Mouse (Mus musculus) kidney, adult 11 months (tissue): ENCODE data around the gene Gm14744.
"Not testable (repeated sequence)": the region's sequence is repeated elsewhere in the genome, so short reads cannot be mapped to it uniquely, and the experiment has no call there.

Experiments
- DNase-seq: peaks from one replicate; pipeline ENCODE4 v3.0.0; 2022

The Gm14744 gene

GRCm38 (mm10) chrX:77864458-77864857, at the start of gene Gm14744:
TSS of gene Gm14744 (plus strand) at chrX:77864758.
- not testable (repeated sequence) for DNase-seq

- no peak for DNase-seq
Observed at GRCm38 (mm10) chrX:77853523-77853922, 11.0 kb upstream of the Gm14744 start, which contains the start of gene Pbsn. TSS of gene Pbsn (minus strand) at chrX:77853623.

- not testable (repeated sequence) for DNase-seq
Observed at GRCm38 (mm10) chrX:77880033-77880432, 15.5 kb downstream of the Gm14744 start.
